Mouse (Mus musculus): ENCODE measurements around the gene Rgcc. TPM values are rescaled to one million over a fixed set of nuclear protein-coding genes. Genes with fewer than 3 reads are reported as not detected.

Rgcc gene
- total RNA-seq (2021), result 10 to 100 TPM; 36.9 to 37.9 TPM

DNA sequence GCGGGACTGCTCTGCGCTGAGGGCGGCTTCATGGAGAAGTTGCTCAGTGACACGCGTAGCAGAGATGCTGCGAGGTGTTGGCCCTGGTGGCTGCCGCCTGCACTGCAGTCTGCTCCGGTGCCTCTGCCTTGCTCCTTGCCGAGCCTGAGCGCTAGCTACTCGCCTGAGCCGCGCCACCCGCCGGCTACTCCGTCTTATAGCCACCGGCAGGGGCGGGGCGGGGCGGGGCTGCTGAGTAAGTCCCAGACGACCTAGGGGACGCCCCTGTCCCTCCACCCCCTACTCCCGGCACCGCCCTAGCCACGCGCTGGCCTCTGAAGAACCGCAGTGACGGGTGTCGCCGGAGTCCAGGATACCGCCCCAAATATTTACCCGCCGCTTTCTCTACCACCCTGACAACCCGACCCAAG is at the start of gene Rgcc:
Gene Rgcc, minus strand, starts transcription at position 180 of the 410 bp plus-strand sequence.
- intact Hi-C loops (cut with DNase I), result loop anchor here (1.0 kb wide), 1 partner anchor 98 kb away; no protein-coding TSS in a partner anchor
- DNase-seq (ENCODE audit: extremely low spot score in 1 of 2, low spot score in 2 of 2), result peak; percentile 91 to 96

DNA sequence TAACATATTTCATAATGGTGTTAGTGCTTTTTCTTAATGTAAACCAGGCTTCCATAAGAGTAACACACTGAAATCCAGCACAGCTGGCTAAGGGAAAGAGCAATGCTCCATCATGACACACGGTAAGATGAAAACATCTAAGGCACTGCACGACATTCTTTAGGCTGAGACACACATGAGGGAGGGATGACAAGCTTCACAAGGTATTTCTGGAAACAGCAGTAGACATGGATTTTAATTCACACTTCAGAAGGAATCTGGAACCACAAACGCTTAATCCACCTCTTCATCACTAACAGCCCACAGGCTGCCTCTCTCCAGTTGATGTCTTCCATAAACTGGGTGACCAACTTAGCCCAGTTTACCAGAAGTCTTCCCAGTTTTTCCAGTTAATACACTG is 44.9 kb upstream of the Rgcc start:
- DNase-seq (ENCODE audit: extremely low spot score in 1 of 2, low spot score in 2 of 2), result no peak
- intact Hi-C loops (cut with DNase I), result no loop called here

DNA sequence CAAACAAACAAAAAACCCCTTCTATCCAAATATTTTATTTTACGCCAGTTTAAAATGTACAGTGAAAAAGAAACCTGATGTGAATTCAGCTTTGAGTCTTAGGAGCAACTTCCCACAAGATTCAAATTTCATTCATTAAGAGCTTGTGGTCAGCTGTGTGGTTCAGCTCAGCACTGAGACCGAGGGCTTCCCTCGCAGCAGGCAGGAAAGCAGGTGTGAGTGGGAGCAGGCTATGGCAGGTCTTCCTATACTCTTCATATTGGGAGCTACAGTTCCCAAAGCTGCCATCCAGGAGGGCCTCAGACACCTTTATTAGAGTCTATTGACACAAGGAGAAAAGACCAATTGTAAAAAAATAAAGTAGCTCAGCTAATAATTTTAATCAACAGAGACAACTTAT is 34.2 kb upstream of the Rgcc start:
- DNase-seq (ENCODE audit: extremely low spot score in 1 of 2, low spot score in 2 of 2), result no peak
- intact Hi-C loops (cut with DNase I), result no loop called here

DNA sequence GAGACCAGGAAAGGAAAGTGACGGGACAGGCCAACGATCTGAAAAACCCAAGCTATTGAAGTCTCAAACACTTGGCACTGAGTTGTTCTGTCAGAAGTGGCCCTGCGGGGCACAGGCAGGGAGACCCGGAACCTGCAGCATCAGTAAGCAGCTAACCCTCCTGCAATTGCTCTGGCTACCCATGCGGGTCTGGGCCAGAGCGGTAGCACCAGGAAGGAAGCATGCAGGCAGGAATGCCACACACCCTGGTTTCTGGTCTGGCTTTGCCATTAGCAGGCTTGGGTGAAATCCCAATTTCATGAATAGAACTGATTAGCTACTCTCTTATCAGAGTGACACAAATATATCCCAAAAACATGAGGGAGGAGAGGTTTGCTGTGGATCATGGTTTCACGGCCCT is 30.5 kb upstream of the Rgcc start:
- intact Hi-C loops (cut with DNase I), result no loop called here
- peak in 1 of 2 experiments; percentile 30 for DNase-seq (ENCODE audit: extremely low spot score in 1 of 2, low spot score in 2 of 2)

DNA sequence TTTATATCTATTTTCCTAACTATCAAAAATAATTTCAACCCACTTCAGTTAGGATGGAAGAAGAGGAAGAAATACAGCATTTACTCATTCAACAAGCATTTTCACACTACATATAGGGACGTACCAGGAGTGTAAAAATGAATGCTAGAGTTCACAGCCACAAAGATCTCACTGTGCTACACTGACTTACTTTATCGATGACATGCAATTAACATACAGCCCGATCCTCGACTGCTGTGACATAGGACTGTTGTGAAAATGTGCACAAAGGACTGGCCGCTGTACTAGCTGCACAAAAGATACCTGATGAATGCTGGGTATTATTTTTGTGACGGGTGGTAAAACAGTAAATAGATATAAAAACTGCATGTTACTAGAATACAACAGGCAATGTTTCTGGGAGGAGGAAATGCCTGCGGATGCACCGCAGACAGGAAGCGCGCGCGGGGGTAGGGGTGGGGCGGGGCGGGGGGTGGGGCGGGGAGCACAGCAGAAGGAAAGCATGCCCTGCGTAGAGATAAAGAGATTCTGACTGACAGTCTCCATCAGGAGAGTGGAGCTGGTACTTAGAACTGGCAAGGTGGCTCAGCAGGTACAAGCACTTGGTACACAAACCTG is 29.6 kb upstream of the Rgcc start:
- intact Hi-C loops (cut with DNase I), result no loop called here

DNA sequence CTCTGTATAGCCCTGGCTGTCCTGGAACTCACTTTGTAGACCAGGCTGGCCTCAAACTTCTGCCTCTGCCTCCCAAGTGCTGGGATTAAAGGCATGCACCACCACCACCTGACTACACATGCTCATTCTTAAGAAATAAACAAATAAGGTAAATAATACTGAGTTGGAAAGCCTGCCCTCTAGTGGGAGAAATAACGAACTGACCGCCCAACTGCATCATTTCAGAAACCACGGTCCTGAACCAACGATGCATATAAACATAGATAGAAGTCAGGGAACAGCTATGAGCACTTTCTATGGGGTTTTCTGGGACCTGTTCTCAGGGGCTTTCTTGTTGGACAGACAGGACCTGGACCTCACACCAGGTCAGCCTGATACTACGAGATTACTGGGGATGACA is 25.6 kb upstream of the Rgcc start:
- intact Hi-C loops (cut with DNase I), result no loop called here
- peak in 1 of 2 experiments; percentile 37 for DNase-seq (ENCODE audit: extremely low spot score in 1 of 2, low spot score in 2 of 2)

More for the DNA sequence above, 29.6 kb upstream of the Rgcc start:
- DNase-seq (ENCODE audit: extremely low spot score in 1 of 2, low spot score in 2 of 2), result no peak

DNA sequence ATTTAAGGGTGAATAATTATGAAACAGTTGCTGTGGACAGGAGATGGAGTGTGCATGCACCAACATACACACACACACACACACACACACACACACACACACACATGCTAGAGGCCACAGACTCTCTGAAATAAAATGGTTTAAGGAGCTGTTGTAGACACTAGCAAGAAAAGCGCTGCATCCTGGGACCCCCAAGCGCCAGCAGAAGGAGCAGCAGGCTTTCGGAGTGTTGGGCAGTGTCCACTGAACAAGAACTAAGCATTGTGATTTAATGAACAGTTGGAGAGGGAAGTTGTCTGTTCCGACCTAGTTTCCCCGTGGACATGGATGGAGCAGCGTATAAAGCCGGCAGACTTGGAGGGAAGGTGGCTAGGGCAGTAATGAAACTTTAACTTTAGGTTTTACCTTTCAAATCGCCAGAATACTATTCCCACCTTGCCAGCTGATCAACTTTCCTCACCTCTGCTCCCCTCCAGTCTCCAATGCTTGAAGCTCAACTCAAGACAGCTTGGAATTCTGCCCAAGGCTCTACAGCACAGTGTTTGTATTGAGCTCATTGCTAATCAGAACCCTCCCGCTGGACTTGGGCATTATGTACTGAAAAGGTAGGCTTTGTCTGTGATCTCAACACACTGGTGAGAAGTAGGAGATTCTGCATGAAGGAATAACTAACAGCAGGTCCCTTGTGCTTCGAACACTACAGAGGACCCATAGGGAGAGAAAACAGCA is 22.8 kb upstream of the Rgcc start:
- intact Hi-C loops (cut with DNase I), result loop anchor here (5.0 kb wide), 1 partner anchor 202 kb away; no protein-coding TSS in a partner anchor
- peak; percentile 22 to 31 for DNase-seq (ENCODE audit: extremely low spot score in 1 of 2, low spot score in 2 of 2)

DNA sequence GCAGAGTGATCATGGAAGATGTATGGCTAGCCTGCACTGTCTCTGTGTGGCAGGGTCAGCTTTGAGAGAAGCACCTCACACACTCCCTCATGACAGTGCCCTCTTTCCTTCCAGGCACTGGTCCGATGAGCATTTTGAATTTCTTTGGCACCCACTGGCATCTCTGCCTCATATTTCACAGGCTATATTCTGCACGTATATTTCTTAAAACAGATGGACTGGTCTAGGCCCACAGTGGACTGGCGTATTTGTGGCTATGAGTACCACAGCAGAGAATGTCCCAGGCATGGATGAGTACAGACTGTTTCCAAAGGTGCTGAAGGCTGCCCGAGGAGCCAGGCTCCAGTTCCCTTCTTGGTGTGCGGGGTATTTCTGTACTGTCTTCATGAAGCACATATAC is 20.4 kb upstream of the Rgcc start:
- intact Hi-C loops (cut with DNase I), result loop anchor here (5.0 kb wide), 1 partner anchor 200 kb away; no protein-coding TSS in a partner anchor
- DNase-seq (ENCODE audit: extremely low spot score in 1 of 2, low spot score in 2 of 2), result no peak

DNA sequence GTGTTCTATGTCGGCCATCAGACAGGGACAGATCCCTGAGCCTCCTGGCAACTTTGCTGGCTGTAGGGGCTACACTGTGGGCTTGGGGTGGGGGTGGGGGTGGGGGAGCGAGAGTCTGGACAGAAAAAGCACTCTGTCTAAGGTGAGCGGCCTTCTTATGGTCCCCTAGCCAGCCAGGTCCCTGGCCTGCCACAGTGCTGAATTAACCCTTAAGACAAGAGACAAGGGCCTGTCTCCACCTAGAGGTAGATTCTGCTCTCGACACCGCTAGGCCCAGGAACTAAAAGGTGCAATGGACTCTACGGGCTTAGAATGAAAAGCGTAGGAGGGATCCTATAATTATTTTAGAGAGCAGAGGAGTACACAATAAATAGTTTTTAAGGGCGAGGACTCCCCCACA is 19.7 kb upstream of the Rgcc start:
- no peak for DNase-seq (ENCODE audit: extremely low spot score in 1 of 2, low spot score in 2 of 2)
- intact Hi-C loops (cut with DNase I), result loop anchor here (5.0 kb wide), 1 partner anchor 199 kb away; no protein-coding TSS in a partner anchor

DNA sequence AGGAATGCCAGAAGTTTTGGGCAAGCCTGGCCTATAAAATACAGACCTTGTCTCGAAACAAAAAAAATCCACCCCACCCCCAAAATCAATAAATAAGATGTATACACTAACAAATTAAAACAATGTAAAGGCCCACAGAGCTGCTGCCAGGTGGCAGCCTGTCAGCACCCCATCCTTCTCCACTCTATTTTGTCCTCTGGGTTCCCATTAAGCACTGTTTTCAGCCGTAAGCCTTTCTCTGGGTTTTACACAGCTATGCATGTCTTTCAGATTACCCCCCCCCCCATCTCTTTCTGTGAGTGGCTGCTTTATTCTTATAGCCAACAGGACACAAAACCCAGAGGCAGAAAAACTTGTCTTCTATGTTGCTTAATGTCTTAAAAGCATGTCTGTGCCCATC is 16.2 kb upstream of the Rgcc start:
- no peak for DNase-seq (ENCODE audit: extremely low spot score in 1 of 2, low spot score in 2 of 2)
- intact Hi-C loops (cut with DNase I), result no loop called here

DNA sequence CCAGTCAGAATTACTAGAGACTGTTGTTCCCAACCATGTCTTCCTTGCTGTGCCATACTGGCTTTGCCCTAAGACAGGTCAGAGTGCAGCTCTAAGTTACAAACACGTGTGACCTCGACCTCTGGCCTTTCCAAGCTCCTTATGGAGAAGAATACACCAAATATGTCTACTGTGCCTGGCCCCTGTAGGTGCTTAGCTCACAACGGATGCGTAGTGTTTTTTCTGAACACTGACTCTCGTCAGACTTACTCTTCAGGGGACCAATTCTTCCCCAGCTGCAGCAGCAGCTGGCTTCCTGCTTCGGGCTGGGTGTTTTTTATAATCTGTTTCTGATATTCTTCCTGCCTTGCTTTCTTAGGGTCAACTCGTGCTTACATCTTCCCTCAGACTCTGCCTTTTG is 14.4 kb upstream of the Rgcc start:
- no peak for DNase-seq (ENCODE audit: extremely low spot score in 1 of 2, low spot score in 2 of 2)
- intact Hi-C loops (cut with DNase I), result no loop called here

DNA sequence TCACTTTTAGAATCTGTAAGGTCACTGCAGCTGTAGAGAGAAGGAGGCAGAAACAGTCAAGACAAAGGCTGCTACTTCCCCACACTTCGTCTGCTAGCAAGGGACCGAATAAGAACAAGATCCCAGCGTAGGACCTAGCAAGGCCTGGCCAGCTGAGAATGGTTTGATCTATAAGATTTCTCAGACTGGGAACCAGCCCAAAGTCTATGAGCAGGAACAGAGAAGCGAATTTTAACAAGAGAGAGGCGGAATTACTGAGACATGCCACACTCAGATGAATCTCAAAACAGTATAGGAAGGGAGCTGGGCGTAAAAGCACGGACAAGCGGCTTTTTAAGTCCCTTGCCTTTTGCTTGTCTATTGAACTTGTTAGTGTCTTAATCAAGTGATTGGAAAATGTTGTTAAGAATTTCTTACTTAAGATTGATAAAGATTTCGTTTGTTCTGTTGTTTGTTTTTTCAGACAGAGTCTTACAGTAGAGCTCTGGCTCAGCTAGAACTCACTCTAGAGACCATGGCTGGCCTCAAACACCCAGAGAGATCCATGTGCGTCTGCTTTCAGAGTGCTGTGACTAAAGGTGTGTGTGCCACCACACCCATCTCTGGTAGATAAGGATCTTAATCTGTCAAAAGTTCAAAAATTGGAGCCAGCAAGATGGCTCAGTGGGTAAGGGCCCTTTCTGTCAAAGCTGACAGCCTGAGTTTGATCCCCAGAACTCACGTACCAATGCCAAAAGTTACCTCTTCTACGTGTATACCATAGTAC is 13.0 kb upstream of the Rgcc start:
- intact Hi-C loops (cut with DNase I), result no loop called here

DNA sequence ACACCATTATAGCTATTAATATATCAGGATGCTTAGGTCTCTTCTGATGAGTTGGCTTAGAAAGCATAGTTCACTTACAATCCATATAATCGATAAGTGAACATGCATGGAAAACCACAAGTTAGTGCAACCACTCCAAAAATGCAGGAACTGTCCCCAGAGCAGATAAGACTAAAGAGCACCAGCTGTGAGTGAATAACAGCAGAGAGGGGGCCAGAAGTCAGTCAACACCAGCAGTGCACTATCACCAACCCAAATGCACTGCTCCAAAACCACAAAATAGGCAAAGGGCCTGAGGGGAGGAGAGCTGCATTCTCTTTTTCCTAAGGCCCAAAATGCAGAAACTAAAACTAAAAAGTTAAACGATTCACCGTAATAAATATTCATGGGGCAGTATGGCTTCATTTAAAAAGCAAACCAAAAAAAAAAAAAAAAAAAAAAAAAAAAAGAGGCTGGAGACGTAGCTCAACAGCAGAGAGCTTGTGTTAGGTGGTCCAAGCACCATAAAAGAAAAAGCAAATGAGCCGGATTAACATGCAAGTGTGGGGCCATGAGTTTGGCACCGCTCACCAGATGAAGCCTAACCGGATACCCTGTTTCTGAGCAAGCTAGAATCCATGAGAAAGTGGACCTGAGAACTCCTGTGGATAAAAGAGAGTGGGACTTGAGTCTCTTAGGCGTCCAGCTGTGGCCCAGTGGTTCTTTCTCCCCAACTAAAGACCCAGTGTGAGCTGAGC is 12.2 kb upstream of the Rgcc start:
- intact Hi-C loops (cut with DNase I), result no loop called here
- no peak for DNase-seq (ENCODE audit: extremely low spot score in 1 of 2, low spot score in 2 of 2)

More for the DNA sequence above, 13.0 kb upstream of the Rgcc start:
- DNase-seq (ENCODE audit: extremely low spot score in 1 of 2, low spot score in 2 of 2), result no peak

DNA sequence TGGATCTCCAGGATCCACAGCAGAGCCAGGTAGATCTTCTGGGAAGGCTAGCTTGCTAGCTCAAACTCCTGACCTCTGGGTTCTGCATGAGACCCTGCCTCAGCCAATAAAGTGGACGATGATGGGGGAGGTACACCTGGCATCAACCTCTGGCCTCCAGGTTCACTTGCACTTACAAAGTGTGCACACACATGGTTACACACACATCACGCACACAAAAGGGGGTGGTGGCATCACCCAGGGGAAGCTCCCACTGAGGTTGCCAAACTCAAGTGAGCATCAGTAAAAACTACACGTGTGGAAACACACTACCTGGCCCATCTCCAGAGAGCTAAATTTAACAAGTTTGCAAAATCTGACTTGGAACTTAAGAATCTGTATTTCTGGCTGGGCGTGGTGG is 11.3 kb upstream of the Rgcc start:
- no peak for DNase-seq (ENCODE audit: extremely low spot score in 1 of 2, low spot score in 2 of 2)
- intact Hi-C loops (cut with DNase I), result no loop called here

DNA sequence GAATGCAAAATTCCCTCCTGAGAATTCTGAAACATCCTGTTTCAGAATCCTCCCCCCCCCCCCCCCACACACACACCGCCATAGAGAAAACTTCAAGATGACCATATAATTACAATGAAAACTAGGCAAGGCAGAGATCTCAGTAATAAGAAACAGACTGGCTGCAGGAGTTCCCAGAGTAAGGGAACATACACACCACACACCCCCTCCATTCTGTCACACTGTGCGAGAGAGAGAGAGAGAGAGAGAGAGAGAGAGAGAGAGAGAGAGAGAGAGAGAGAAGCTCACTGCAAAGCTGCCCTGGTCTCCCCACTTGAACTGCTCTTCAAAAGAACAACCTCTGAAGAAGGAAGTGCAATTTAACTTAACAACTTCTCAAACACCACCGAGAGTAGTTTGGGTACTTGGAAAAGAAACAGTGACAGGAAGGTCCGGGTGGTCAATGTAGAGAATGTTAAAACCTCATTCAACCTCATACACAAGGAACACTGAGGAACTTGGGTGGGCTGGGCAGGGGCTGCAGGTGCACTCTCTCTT is 10.5 kb upstream of the Rgcc start:
- no peak for DNase-seq (ENCODE audit: extremely low spot score in 1 of 2, low spot score in 2 of 2)
- intact Hi-C loops (cut with DNase I), result no loop called here

DNA sequence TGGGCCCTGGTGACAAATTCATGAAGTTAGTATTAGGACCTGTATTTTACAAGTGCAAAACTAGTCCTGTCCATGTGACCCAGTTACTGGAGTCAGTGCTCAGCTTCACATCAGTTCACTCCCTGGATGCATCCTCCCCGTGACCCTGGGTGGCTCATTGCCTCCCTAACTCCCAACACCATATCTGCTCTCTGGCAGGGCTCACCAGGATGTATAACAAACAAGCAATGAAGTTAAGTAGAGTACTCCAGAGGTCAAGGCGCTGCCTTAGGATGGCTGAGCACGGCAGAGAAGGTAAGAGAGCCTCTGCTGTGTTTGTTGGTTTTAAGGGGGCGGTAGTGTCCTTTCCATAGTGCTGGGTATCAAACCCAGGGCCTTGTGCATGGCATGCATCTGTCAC is 7.7 kb upstream of the Rgcc start:
- intact Hi-C loops (cut with DNase I), result loop anchor here (5.0 kb wide), 1 partner anchor 187 kb away; no protein-coding TSS in a partner anchor
- no peak for DNase-seq (ENCODE audit: extremely low spot score in 1 of 2, low spot score in 2 of 2)

DNA sequence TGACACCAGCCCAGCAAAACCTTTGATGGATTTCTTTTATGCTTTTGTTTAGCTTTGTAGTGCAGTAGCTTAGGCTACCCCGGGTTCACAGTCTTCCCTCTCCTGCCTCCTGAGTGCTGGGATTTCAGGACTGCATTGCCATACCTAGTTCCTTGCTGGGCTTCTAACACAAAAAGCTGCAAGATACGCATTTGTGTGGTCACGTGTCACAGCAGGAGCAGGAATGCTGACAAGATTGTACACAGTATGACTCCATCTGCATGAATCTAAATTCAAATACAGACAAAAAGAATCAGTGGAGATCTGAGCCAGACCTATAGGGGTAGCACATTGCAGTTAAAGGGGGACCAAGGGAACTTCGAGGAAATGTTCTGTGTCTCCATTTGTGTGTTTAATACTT is 6.9 kb upstream of the Rgcc start:
- DNase-seq (ENCODE audit: extremely low spot score in 1 of 2, low spot score in 2 of 2), result no peak
- intact Hi-C loops (cut with DNase I), result loop anchor here (5.0 kb wide), 1 partner anchor 186 kb away; no protein-coding TSS in a partner anchor

DNA sequence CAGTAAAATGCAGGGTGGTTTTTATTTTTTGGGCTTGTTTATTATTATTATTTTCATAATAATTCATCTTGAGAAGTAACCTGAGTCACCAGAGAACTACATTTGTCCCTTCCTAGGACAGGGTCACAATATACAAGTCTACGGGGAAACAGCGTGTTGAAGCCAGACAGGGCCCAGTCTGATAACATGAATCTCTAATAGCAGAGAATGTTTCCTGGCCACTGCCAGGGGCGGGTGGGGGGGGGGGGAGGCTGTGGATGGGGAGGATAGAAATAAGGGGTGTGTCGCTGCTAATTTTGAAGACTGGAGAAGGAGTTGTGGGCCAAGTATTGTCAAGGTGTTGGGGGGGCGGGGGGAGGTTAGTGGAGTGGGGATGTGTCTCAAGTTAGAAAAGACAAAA is 6.5 kb upstream of the Rgcc start:
- intact Hi-C loops (cut with DNase I), result loop anchor here (5.0 kb wide), 1 partner anchor 186 kb away; no protein-coding TSS in a partner anchor

DNA sequence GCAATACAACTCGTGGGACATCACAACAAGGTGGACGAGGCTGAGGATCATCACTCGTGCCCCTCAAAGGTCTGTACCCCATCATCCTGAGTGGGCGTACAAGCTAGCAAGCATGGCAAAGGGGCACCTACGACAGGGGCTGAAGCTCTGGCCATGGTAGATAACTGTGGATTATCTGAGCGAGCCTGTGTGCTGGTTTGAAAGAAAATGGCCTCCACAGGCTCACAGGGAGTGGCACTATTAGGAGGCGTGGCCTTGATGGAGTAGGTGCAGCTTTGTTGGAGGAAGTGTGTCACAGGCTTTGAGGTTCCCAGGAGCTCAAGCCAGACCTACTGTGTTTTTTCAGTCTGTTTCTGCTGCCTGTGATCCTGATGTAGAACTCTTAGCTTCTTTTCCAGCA is 5.7 kb upstream of the Rgcc start:
- intact Hi-C loops (cut with DNase I), result loop anchor here (5.0 kb wide), 1 partner anchor 185 kb away; no protein-coding TSS in a partner anchor

More for the DNA sequence above, 6.5 kb upstream of the Rgcc start:
- no peak for DNase-seq (ENCODE audit: extremely low spot score in 1 of 2, low spot score in 2 of 2)

More for the DNA sequence above, 5.7 kb upstream of the Rgcc start:
- no peak for DNase-seq (ENCODE audit: extremely low spot score in 1 of 2, low spot score in 2 of 2)
